ENCODE assay signal across 23 mouse cellular contexts in genomic region chr9:111643369-111643768, GRCm38 (mm10). TPM values are rescaled to one million over a fixed set of nuclear protein-coding genes. Genes with fewer than 3 reads are reported as not detected.
DNase-seq lines count a peak whose midpoint lies in the region; ATAC-seq and TF ChIP-seq lines count a peak whose summit lies in the region.
"Had no signal": no experiment of that assay in that cellular context is flagged by ENCODE, and none has a peak within 500 bp of the region (broad histone marks: within the 10 kb centered on the region; RNA-seq: fewer than 3 reads in every experiment).

No protein-coding gene starts in this region.

- no peaks in the 10 kb centered on the region for H3K27me3 ChIP-seq in embryonic facial prominence, embryonic 14.5 days (replicated peaks; ENCODE audit: control insufficient read depth, insufficient read depth, low read length)
- H3K27me3 ChIP-seq in embryonic facial prominence, embryonic 10.5 days (replicated peaks; ENCODE audit: low read depth, poor library complexity, severe bottlenecking): no peaks in the 10 kb centered on the region
- H3K27me3 ChIP-seq in kidney, adult 2 months (replicated peaks; ENCODE audit: control insufficient read depth, insufficient read depth, low read length): no peaks in the 10 kb centered on the region
- H3K27me3 ChIP-seq in kidney, embryonic 16.5 days (ENCODE audit: insufficient read depth, low read length): no peaks in the 10 kb centered on the region
- H3K27me3 ChIP-seq in Patski: no peaks in the 10 kb centered on the region
- H3K27me3 ChIP-seq in midbrain, embryonic 11.5 days (ENCODE audit: control insufficient read depth, insufficient read depth, low read length): no peaks in the 10 kb centered on the region
- H3K27me3 ChIP-seq: embryonic facial prominence, embryonic 13.5 days; heart, embryonic 13.5 days had no signal

- CTCF ChIA-PET in Patski (lab: Charles Lee): no interaction called here

- no peak overlapping the region for H3K9ac ChIP-seq in embryonic facial prominence, embryonic 14.5 days (ENCODE audit: low read depth, low read length)
- no peak overlapping the region for H3K9ac ChIP-seq in kidney, embryonic 16.5 days (replicated peaks; ENCODE audit: low read length)
- no peak overlapping the region for H3K9ac ChIP-seq in midbrain, embryonic 11.5 days (ENCODE audit: low read length)
- H3K9ac ChIP-seq: embryonic facial prominence, embryonic 13.5 days; forebrain, postnatal 0 days; heart, embryonic 13.5 days; hindbrain, embryonic 14.5 days had no signal

- no peaks in the 10 kb centered on the region for H3K4me1 ChIP-seq in embryonic facial prominence, embryonic 14.5 days (ENCODE audit: control insufficient read depth, insufficient read depth, low read length)
- H3K4me1 ChIP-seq in embryonic facial prominence, embryonic 10.5 days: no peaks in the 10 kb centered on the region
- no peaks in the 10 kb centered on the region for H3K4me1 ChIP-seq in kidney, adult 2 months (ENCODE audit: control insufficient read depth, insufficient read depth, low read length)
- H3K4me1 ChIP-seq in kidney, embryonic 16.5 days (ENCODE audit: insufficient read depth, low read length): no peaks in the 10 kb centered on the region
- H3K4me1 ChIP-seq in midbrain, embryonic 11.5 days (ENCODE audit: control insufficient read depth, insufficient read depth, low read length): no peaks in the 10 kb centered on the region
- H3K4me1 ChIP-seq: embryonic facial prominence, embryonic 13.5 days; heart, embryonic 13.5 days had no signal

- POLR2A ChIA-PET in Patski (lab: Charles Lee): no interaction called here

- no peaks in the 10 kb centered on the region for H3K36me3 ChIP-seq in embryonic facial prominence, embryonic 14.5 days (ENCODE audit: control insufficient read depth, insufficient read depth, low read length)
- no peaks in the 10 kb centered on the region for H3K36me3 ChIP-seq in embryonic facial prominence, embryonic 10.5 days (replicated peaks)
- no peaks in the 10 kb centered on the region for H3K36me3 ChIP-seq in kidney, adult 2 months (ENCODE audit: control insufficient read depth, insufficient read depth, low read length)
- no peaks in the 10 kb centered on the region for H3K36me3 ChIP-seq in kidney, embryonic 16.5 days (ENCODE audit: insufficient read depth, low read length)
- no peaks in the 10 kb centered on the region for H3K36me3 ChIP-seq in midbrain, embryonic 11.5 days (ENCODE audit: control insufficient read depth, insufficient read depth, low read length)
- H3K36me3 ChIP-seq: embryonic facial prominence, embryonic 13.5 days; heart, embryonic 13.5 days had no signal

- H3K27ac ChIP-seq in embryonic facial prominence, embryonic 14.5 days (replicated peaks; ENCODE audit: low read depth, low read length): no peak overlapping the region
- no peak overlapping the region for H3K27ac ChIP-seq in embryonic facial prominence, embryonic 10.5 days (replicated peaks)
- H3K27ac ChIP-seq in kidney, adult 2 months (ENCODE audit: insufficient read depth, low read depth, low read length): no peak overlapping the region
- H3K27ac ChIP-seq in kidney, embryonic 16.5 days (ENCODE audit: low read length): no peak overlapping the region
- no peak overlapping the region for H3K27ac ChIP-seq in midbrain, embryonic 11.5 days (ENCODE audit: low read depth, low read length)
- H3K27ac ChIP-seq: embryonic facial prominence, embryonic 13.5 days; gastrocnemius, adult 2 months; heart, embryonic 13.5 days; hindbrain, embryonic 14.5 days; hindbrain, postnatal 0 days had no signal

- DNase-seq in embryonic facial prominence, embryonic 14.5 days (ENCODE audit: low spot score): peak; percentile 27
- no peak for DNase-seq in embryonic facial prominence, embryonic 10.5 days (ENCODE audit: low spot score)
- peak; percentile 3 for DNase-seq in kidney, adult 2 months
- DNase-seq in Patski (ENCODE audit: low read depth, low spot score): peak; percentile 37
- DNase-seq in midbrain, embryonic 11.5 days (ENCODE audit: low spot score, missing footprints): no peak
- DNase-seq: adrenal gland, adult 2 months; adrenal gland, postnatal 14 days; cerebellum, adult 11 months; cerebellum, adult 2 months; cerebellum, adult 9-11 months; cerebellum, postnatal 25 days; forebrain, postnatal 0 days; gastrocnemius, adult 2 months; gastrocnemius, postnatal 25 days; heart, postnatal 14 days; heart, postnatal 4 days had no signal

- no peaks in the 10 kb centered on the region for H3K9me3 ChIP-seq in embryonic facial prominence, embryonic 14.5 days (ENCODE audit: control insufficient read depth, low read length)
- H3K9me3 ChIP-seq in embryonic facial prominence, embryonic 10.5 days: no peaks in the 10 kb centered on the region
- no peaks in the 10 kb centered on the region for H3K9me3 ChIP-seq in kidney, embryonic 16.5 days (ENCODE audit: low read length)
- H3K9me3 ChIP-seq in midbrain, embryonic 11.5 days (ENCODE audit: control insufficient read depth, low read length): no peaks in the 10 kb centered on the region
- H3K9me3 ChIP-seq: embryonic facial prominence, embryonic 13.5 days; heart, embryonic 13.5 days had no signal

- no peak overlapping the region for H3K4me3 ChIP-seq in embryonic facial prominence, embryonic 14.5 days (ENCODE audit: low read depth, low read length)
- H3K4me3 ChIP-seq in embryonic facial prominence, embryonic 10.5 days: no peak overlapping the region
- H3K4me3 ChIP-seq in kidney, adult 2 months (ENCODE audit: insufficient read depth, low read depth, low read length): no peak overlapping the region
- H3K4me3 ChIP-seq in kidney, embryonic 16.5 days (ENCODE audit: low read length): no peak overlapping the region
- H3K4me3 ChIP-seq in midbrain, embryonic 11.5 days (ENCODE audit: low read depth, low read length): no peak overlapping the region
- H3K4me3 ChIP-seq: embryonic facial prominence, embryonic 13.5 days; gastrocnemius, adult 2 months; heart, embryonic 13.5 days had no signal

- H3K4me2 ChIP-seq in embryonic facial prominence, embryonic 14.5 days (ENCODE audit: low read depth, low read length): no peak overlapping the region
- no peak overlapping the region for H3K4me2 ChIP-seq in kidney, embryonic 16.5 days (replicated peaks; ENCODE audit: low read depth, low read length)
- no peak overlapping the region for H3K4me2 ChIP-seq in midbrain, embryonic 11.5 days
- H3K4me2 ChIP-seq: embryonic facial prominence, embryonic 13.5 days; heart, embryonic 13.5 days; hindbrain, embryonic 14.5 days had no signal

- WGBS in embryonic facial prominence, embryonic 14.5 days: 60% methylated on average over 5 of the region's 5 CpGs
- WGBS in embryonic facial prominence, embryonic 10.5 days: 81% methylated on average over 5 of the region's 5 CpGs
- WGBS in kidney, adult 2 months: 29% methylated on average over 5 of the region's 5 CpGs
- 51% methylated on average over 5 of the region's 5 CpGs for WGBS in kidney, embryonic 16.5 days
- 75% methylated on average over 5 of the region's 5 CpGs for WGBS in midbrain, embryonic 11.5 days

- TF ChIP-seq POLR2A in kidney, adult 2 months (IDR thresholded peaks at IDR 0.05; ENCODE audit: low read depth, low read length): no peak

- no peak for TF ChIP-seq CTCF in kidney, adult 2 months (conservative IDR thresholded peaks at IDR 0.05; ENCODE audit: insufficient read depth, insufficient read length, low read depth, low read length)
- no peak for TF ChIP-seq CTCF in Patski (IDR thresholded peaks at IDR 0.05)

- in situ Hi-C loops in Patski (cut with MboI; ENCODE audit: low pct_unique_long_range_greater_than_20kb): no loop called here

- no peak for ATAC-seq in embryonic facial prominence, embryonic 14.5 days (ENCODE audit: low read depth)
- ATAC-seq in kidney, embryonic 16.5 days (ENCODE audit: low FRiP score, low TSS enrichment): no peak
- ATAC-seq in Patski: peak; percentile 83
- no peak for ATAC-seq in midbrain, embryonic 11.5 days (ENCODE audit: low FRiP score)
- ATAC-seq: forebrain, embryonic 14.5 days; forebrain, postnatal 0 days; hindbrain, postnatal 0 days; inflammation-experienced regulatory T-cells, adult 6 months had no signal

RNA-seq across cellular contexts. Expression of gene Stac, which starts 46.8 kb away (rescaled TPM):
- polyA plus RNA-seq in embryonic facial prominence, embryonic 14.5 days (2014; fragmentation: Nextera tagmentation; extraction: Ambion mirVana): 6.7 and 7.0 TPM in 2 replicates
- 0.26 and 0.70 TPM in 2 replicates for polyA plus RNA-seq in embryonic facial prominence, embryonic 10.5 days (2016; fragmentation: Nextera tagmentation; extraction: Ambion mirVana)
- polyA plus RNA-seq in kidney, adult 2 months (2012; rRNA removed): 0.39 and 0.77 TPM in 2 replicates
- 2.0 and 4.0 TPM in 2 replicates for polyA plus RNA-seq in kidney, embryonic 16.5 days (2015; fragmentation: Nextera tagmentation; extraction: Ambion mirVana)
- polyA plus RNA-seq in Patski (2021): 0.08 TPM
- 0.34 and 0.69 TPM in 2 replicates for polyA plus RNA-seq in midbrain, embryonic 11.5 days (2014; fragmentation: Nextera tagmentation; extraction: Ambion mirVana)
- polyA plus RNA-seq: inflammation-experienced regulatory T-cells, adult 6 months had no signal

Comparison
In these comparisons a context has a peak if more than half of its experiments do, and no peak if none do; other contexts are left out.
1. DNase-seq: peak in embryonic facial prominence, embryonic 14.5 days (single experiment), kidney, adult 2 months (single experiment) and Patski (single experiment); none in embryonic facial prominence, embryonic 10.5 days (single experiment) and midbrain, embryonic 11.5 days (single experiment).